Mouse (Mus musculus) mature B cell (primary cell): ENCODE measurements around the gene Gm9887.
"Not testable (repeated sequence)": the region's sequence is repeated elsewhere in the genome, so short reads cannot be mapped to it uniquely, and the experiment has no call there.

Experiments
- in situ Hi-C: fragments of 300-500 bp; cut with MboI; formaldehyde crosslinking; loops from 2 replicates; pipeline ENCODE4 v1.14.3; 2019

Gm9887 gene

GRCm38 (mm10) chr12:69386281-69386732 is 14.0 kb upstream of the Gm9887 start:
- in situ Hi-C loops, result not testable (repeated sequence)

- in situ Hi-C loops, result no loop called here
Measured at GRCm38 (mm10) chr12:69385542-69386280, 13.5 kb upstream of the Gm9887 start.

DNA sequence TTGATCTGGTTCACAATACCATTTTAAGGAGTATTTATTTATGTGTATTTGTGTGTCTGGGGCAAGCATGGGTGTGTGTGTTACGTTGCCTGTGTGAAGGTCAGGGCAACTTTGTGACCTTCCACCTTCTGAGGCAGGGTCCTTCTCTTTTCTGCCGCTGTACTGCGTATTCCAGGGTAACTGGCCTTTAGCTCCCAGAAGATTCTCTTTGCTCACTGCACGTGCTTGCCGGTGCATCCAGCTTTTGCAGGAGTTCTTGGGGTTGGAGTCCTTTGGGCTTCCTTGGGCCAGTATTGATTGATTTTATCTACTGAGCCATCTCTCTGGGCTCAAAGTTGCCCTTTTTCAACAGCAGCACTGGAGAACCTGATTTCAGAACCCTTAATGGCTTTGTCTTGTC is 12.3 kb upstream of the Gm9887 start:
- in situ Hi-C loops, result no loop called here

DNA sequence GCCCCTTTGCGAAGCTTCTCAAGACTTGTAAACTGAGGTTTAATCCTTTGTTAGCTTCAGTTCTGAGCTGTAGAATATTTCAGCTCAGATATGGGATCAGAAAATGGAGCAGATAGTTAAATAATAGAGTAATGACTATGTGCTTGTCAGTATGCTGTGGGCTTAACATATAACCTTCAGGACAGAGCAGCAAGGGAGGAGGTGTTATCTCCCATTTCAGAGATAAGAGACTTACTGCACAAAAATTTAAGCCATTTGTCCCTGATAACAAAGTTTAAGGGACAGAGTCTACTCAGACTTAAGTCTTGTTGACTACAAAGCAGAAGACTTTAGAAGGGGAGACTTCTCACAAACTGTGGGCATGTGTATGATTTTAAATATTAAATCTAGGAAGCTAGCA is 10.6 kb upstream of the Gm9887 start:
- in situ Hi-C loops, result no loop called here

- in situ Hi-C loops, result no loop called here
Measured at GRCm38 (mm10) chr12:69378558-69379454, 6.5 kb upstream of the Gm9887 start.

GRCm38 (mm10) chr12:69377636-69378035 is 5.4 kb upstream of the Gm9887 start:
- in situ Hi-C loops, result not testable (repeated sequence)

GRCm38 (mm10) chr12:69377188-69377587 is 4.9 kb upstream of the Gm9887 start:
- in situ Hi-C loops, result no loop called here

- in situ Hi-C loops, result no loop called here
Measured at GRCm38 (mm10) chr12:69376132-69376531, 3.9 kb upstream of the Gm9887 start.

- in situ Hi-C loops, result no loop called here
Measured at GRCm38 (mm10) chr12:69373850-69374766, 1.9 kb upstream of the Gm9887 start.

GRCm38 (mm10) chr12:69372731-69373331 is 573 bp upstream of the Gm9887 start:
- in situ Hi-C loops, result no loop called here

GRCm38 (mm10) chr12:69371421-69371853 is 821 bp downstream of the Gm9887 start:
- in situ Hi-C loops, result no loop called here

DNA sequence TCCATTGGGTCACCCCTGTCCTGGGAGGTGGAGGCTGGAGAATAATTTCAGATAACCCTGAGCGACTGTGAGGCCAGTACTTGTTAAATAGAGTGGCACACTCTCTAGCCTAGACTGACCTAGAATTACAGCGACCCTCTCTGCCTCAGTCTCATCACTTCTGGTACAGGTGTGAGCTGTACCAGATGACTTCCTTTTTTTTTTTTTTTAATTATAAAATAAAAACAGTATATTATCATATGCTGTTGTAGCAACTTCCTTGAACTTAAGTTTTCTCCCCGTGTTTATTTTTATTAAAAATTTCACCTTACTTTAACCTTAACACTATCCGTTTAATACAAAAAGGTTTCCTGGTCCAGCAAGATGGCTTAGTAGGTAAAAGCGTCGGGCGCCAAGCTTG is 1.3 kb downstream of the Gm9887 start:
- in situ Hi-C loops, result no loop called here

- in situ Hi-C loops, result no loop called here
Measured at GRCm38 (mm10) chr12:69367557-69367956, 4.7 kb downstream of the Gm9887 start.

DNA sequence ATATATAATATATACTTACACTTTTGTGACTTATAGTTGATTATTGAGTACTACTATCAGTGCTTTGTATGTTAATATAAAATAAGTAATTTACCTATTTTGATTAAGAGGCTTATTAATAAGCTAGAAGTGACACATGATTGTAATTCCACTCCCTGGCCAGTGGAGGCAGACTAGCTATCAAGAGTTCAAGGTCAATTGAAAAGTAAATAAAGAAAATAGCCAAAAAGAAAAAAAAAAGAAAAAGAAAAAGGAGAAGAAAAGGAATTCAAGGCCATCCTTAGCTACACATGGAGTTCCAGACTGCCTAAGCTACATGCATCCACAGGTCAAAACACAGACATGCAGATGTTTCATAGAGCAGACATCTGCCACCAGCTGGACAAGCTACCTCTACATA is 5.8 kb downstream of the Gm9887 start:
- in situ Hi-C loops, result no loop called here

GRCm38 (mm10) chr12:69365757-69366156 is 6.5 kb downstream of the Gm9887 start:
- in situ Hi-C loops, result no loop called here

DNA sequence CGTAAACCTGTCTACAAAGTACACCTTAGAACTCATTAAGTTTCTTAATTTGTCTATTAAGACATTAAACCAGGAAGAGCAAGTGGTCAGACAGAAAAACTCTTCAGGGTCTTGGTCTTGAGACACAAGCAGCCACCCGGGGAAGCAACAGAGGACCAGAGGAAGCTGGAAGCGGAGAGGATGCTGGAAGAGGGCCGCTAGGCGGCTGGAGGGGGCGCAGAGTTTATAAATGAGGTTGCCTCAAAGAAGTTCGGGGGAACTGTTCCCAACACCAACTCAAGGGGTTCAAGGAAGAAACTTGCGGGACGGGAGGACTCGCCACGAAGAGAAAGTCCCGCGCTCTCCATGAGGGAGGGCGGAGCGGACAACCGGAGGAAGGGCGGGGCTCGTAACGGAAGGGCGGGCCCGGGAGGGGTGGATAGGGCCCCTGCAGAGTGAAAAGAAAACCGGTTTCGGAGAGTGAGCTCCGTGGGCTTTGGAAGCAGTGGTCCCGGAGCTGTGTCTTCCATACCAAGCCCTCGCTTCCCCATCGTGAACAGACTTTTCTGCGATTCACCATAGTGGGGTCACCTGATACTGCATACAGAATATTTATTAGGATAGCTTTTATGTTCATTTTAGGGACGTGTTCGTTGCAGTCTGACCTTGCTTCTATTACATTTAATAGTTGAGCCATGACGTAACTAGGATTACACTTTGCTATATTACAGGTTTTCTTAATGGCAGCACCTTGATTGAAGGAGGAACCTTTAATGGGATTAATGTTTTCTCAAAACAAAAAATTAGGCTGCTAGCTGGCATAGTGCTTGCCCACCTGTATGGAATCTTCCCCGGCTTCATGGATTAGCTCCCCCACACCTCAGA is 8.1 kb downstream of the Gm9887 start:
- in situ Hi-C loops, result no loop called here

GRCm38 (mm10) chr12:69363110-69363509 is 9.1 kb downstream of the Gm9887 start:
- in situ Hi-C loops, result not testable (repeated sequence)

DNA sequence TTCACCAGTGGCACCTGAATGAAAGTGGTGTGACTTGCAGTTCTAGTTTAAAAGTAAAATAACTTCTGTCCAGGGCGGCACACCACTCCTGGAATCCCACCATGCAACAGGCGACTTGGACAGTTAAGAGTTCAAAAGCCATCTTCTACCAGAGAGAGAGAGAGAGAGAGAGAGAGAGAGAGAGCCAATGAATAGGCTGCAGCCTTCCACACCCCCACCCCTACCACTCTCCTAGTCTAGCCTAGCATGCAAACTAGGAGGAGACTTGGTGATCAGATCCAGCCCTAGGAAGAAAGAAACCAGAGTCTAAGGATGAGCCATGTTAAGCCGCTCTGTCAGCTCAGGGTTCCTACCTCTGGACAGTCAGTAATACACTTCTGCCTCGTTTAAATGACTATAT is 9.9 kb downstream of the Gm9887 start:
- in situ Hi-C loops, result no loop called here

GRCm38 (mm10) chr12:69361919-69362318 is 10.3 kb downstream of the Gm9887 start:
- in situ Hi-C loops, result no loop called here
